Mouse (Mus musculus) lung, adult 2 months (tissue): Measurements from ENCODE around the gene Prdm2.
A peak's percentile ranks its signal among the peaks of the same experiment; 100 is the strongest.

Experiments used
- CTCF ChIP-seq: fragments of 200-500 bp; IDR thresholded peaks from 2 replicates; pipeline ENCODE4 v1.5.1; 2011; ENCODE audit warnings: mild to moderate bottlenecking, low read length, control low read depth; ENCODE audit not compliant: insufficient read depth
- POLR2A ChIP-seq: fragments of 200-500 bp; IDR thresholded peaks from 2 replicates; pipeline ENCODE4 v1.6.1; 2011; ENCODE audit warnings: low read depth, mild to moderate bottlenecking, control low read depth, low read length, borderline replicate concordance; ENCODE audit errors: extremely low read depth

DNA sequence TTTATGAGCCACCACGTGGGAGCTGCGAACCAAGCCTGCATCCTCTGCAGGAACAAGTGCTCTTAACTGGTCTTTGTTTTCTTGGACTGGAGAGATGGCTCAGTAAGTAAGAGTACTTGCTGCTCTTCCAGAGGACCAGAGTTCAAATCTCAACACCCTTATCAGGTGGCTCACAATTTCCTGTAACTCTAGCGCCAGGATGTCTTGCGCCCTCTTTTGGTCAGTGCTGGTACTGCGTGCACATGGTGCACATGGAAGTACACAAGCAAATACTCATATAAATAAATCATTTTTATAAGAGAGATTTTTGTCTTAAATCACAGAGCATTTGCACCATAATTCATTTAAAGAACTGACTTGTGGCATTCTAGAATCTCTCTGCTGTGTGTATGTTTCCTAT is 35.3 kb upstream of the Prdm2 start:
- TF ChIP-seq CTCF (peak; percentile 47), POLR2A (no peak)
